Mouse (Mus musculus): ENCODE data around the gene Tifab.
"Not testable (repeated sequence)": the region's sequence is repeated elsewhere in the genome, so short reads cannot be mapped to it uniquely, and the experiment has no call there.

Tifab gene

DNA sequence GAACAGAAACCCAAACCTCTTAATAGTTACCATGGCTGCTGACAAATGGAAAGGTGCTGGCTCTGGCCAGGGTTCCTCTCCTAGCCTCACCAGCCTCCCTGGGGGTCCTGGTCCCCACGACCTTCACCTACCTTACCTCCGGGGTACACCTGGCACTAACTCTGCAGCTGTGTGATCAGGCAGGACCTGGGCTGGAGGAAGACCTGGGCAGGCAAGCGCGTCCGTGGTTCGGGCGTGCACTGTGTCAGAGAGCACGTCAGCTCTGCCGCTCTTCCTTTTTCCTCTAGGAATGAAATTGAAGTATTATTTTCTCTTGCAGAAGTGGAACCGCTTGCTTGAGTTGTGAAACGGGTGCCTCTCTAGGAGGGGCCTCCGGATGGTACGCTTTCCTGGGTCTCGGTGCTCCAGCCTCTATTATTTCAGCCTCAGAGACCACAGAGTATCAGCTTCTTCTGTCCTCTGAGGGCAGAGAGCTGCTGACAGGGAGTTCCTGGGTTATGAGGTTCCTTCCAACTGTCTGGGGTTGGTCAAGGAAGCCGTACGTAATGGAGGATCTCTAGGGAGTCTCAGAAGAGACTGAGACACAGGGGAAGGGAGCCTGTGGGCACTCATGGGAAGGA is at the start of gene Tifab:
Gene Tifab (minus strand): TSS at position 470 of the 620 bp plus-strand sequence.
- DNase-seq: peak; percentile 71

GRCm38 (mm10) chr13:56226175-56226954 is 47.7 kb upstream of the Tifab start:
- DNase-seq: peak; percentile 59

- no peak for DNase-seq
Measured at GRCm38 (mm10) chr13:56223625-56224024, 44.9 kb upstream of the Tifab start.

DNA sequence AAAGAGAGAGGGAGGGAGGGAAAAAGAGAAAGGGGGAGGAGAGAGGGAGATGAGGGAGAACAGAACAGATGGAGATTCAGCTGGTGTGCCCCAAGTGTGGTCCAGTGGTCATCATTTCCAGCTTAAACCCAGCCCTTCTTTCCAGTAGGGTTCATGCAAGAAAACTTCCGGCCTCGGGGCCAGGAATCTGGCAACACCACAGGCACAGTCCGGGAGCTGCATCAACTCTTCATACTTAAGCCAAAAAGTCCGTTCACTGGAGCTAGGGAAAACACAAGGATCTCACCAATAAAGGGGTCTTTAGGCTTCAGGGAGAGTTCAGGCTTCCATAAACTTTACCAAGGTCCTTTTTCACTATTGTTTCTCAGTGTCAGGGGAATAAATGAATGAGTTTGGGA is 44.2 kb upstream of the Tifab start:
- DNase-seq: no peak

- DNase-seq: peak; percentile 35
Measured at GRCm38 (mm10) chr13:56221995-56222848, 43.5 kb upstream of the Tifab start.

GRCm38 (mm10) chr13:56221129-56221910 is 42.6 kb upstream of the Tifab start:
- DNase-seq: peak; percentile 23

DNA sequence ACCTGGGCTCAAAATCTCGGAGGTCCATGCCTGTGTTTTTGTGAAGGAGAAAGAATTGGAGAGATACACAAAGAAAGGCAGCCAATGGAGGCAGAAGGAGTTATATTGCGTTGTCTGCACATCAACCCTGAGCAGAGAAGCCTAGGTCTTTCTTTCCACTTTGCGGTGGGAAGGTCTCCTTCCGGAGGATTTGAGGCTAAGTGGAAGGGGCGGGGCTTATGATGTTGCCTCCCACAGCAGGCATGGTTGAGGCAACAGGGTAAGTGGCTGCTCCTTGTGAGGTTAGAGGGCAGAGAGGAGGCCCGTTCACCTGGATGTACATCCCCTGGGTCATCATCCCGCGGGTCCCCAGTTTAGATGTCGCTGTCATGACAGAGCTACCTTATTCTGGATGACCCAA is 40.6 kb upstream of the Tifab start:
- no peak for DNase-seq

DNA sequence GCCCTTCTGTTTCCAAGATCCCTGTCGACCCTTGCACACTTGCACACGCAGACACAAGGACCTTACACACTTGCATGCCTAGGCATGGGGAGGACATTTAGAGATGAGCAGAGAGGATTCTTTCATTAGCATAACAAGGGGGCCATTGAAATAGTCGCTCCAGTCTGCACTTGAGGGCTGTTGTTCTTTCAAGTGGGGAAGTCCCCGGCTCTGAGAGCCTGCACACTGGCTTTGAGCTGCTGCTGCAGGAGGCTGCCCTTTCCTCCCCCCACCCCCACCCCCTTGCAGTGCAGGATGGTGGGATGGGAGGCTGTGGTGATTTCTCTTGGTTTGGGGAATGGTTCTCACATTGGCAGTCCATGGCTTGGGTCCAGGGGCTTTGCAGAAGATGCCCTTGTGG is 37.4 kb upstream of the Tifab start:
- no peak for DNase-seq

DNA sequence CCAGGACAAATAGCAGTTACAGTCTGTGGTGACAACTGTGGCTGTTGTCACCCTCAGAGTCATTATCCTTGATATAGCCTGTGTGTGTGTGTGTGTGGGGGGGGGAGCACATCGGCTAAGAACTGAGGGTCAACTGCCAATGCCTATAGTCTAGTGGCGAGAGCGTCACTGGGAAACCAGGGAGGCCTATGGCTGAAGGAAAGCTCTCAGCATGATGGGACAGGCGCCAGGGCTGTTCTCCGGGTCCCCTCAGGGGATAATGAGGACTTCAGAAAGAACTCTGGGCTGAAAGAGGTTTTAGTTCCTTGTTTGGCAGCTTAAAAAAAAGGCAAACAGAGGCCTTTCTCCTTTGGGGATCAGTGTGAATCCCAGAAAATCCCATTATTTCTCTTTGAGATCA is 35.9 kb upstream of the Tifab start:
- DNase-seq: no peak

- no peak for DNase-seq
Measured at GRCm38 (mm10) chr13:56209067-56209411, 30.4 kb upstream of the Tifab start.

DNA sequence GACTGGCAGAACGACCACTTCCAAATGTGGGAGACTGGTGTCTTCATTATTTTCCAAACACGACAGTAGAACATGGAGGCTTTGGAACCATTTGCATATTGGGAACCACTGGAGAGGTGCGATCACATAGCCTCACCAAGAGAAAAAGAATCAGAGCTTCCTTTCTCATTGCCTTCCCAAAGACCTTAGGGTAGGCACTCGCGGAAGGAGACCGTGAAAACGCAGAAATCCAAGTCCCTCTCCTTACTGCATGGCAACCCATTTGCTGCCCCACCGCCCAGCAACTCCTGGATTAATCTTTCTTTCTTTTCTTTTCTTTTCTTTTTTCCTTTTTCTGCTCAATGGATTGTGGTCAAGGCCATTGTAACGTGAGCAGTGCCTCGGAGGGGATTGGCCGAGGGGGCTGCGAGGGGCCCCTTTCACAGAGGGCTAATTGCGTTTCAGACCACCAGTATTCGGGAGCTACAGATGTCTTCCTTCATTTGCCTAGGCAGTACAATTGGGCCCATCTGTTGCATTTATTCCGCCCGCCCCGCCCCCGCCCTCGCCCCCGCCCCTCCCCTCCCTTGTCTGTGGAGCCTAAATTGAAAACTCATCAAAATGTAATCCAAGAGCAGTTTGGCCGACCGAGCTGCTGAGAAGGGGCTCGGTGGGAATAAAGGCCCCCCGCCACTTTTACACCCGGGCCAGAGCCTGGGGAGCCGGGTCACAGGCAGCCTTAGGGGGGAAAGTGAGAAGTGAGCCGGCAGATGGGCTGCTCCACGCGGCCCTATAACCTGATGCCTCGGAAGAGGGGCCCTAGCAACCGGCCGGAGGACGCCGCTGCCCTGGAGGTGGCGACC is 29.8 kb upstream of the Tifab start:
- no peak for DNase-seq

DNA sequence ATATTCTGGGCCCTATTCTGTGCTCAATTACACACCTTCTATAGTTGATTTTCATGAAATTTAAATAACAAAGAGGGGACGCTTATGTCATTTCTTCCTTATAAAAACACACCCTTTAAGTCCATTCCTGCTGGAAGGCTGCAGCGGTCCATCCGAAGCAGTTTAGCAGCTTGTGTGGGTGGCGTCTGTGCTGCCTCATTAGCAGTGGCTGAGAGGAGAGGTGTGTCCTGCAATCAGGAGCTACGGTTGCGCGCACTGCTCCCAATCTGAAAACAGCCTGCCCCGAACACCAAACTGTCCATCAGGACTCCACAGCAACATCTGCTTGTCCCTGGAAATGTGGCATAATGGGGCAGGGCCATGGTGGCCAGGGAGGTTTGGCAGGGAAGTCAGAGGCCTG is 20.8 kb upstream of the Tifab start:
- no peak for DNase-seq

DNA sequence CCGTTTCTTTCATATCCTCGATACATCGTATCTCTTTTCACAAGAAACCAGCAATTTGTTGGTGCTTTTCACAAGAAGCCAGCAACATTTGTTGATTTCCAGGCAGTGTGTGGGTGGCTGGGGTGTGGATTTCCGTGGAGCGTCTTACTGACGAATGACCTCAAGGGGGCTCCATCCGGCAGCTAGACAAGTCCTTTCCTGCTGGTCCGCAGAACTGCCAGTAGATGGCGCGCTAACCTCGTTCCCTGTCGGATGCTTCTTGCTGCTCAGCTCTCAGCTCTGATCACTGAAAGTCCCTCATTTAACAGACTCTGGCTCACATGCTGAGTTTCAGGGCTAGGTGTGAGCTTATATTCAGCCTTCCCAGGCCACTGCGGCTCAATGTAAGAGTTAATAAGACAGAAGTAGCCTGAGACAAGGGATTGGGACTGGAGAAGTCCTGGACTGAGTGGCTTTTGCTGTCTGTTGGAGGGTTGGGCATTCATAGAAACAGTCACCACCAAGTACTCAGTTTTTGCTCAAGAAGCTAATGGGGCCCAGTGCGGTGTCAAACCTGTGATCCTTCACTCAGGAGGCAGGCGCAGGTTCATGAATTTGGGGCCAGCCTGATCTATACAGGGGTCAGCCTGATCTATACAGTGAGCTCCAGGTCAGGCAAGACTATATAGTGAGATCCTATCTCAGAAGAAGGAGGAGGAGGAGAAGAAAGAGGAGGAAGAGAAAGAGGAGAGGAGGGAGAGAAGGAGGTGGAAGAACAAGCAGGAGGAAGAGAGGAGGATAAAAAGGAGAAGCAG is 19.0 kb upstream of the Tifab start:
- DNase-seq: peak; percentile 88

DNA sequence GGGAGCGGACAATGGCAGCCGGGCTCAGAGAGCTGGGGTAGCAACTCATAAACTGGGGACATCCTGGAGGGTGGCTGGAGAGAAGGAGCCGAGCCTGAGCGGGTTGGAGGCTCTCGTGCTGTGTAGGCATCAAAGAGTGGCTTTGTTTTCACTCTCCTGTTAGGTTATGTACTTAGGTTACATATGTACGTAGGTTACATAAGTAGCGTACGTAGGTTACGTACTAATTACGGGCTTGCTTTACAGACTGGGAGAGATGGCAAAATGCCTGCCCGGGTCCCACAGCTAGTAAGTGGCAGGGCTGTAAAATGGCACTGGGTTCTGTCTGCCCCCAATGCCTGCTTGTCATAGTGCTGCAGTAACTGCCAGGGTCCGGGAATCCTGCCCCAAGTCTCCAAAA is 18.3 kb upstream of the Tifab start:
- DNase-seq: no peak

- not testable (repeated sequence) for DNase-seq
Measured at GRCm38 (mm10) chr13:56195824-56196223, 17.1 kb upstream of the Tifab start.

GRCm38 (mm10) chr13:56194181-56194580 is 15.5 kb upstream of the Tifab start:
- DNase-seq: not testable (repeated sequence)

GRCm38 (mm10) chr13:56191225-56191624 is 12.5 kb upstream of the Tifab start:
- no peak for DNase-seq

GRCm38 (mm10) chr13:56189688-56190087 is 11.0 kb upstream of the Tifab start:
- no peak for DNase-seq

DNA sequence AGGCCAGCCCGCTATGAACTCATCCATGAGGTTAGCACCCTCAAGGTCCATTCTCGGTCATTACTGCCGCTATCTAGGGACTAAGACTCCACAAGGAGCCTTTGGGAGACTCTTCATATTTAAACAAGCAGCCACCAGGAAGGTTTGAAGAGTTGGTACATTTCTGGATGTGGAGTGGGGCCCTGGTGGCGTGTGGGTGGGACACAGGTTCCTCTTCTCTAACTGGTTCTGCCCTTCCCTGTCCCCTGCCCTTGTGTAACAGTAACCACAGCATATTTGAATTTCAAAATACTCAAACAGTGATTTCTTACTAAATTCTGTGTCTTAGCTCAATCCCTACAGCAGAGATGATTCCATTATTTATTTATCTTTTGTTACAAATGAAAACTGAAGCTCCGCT is 5.0 kb upstream of the Tifab start:
- no peak for DNase-seq

DNA sequence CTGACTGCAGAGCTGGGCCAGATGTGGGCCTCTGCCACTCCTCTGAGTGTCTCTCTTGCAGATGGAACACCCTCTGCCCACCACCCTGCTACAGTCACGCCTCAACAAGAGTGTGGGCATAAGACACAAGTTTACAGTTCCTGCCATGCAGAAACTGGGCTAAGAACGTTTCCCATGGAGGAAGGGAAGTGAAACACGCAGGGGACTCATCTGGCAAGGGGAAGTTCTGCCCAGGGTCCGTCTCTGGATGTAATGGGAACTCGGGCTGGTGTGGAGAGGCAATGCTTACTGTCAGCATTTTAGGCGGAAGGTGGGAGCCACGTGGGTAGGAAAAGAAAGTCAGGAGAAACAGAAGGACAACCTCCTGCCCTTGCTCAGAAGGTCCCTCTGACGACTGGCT is 2.7 kb upstream of the Tifab start:
- DNase-seq: peak; percentile 88

GRCm38 (mm10) chr13:56176310-56176709 is 2.4 kb downstream of the Tifab start:
- no peak for DNase-seq
